Comparison of ENCODE assay signal across 19 mouse cellular contexts in the genomic region with DNA sequence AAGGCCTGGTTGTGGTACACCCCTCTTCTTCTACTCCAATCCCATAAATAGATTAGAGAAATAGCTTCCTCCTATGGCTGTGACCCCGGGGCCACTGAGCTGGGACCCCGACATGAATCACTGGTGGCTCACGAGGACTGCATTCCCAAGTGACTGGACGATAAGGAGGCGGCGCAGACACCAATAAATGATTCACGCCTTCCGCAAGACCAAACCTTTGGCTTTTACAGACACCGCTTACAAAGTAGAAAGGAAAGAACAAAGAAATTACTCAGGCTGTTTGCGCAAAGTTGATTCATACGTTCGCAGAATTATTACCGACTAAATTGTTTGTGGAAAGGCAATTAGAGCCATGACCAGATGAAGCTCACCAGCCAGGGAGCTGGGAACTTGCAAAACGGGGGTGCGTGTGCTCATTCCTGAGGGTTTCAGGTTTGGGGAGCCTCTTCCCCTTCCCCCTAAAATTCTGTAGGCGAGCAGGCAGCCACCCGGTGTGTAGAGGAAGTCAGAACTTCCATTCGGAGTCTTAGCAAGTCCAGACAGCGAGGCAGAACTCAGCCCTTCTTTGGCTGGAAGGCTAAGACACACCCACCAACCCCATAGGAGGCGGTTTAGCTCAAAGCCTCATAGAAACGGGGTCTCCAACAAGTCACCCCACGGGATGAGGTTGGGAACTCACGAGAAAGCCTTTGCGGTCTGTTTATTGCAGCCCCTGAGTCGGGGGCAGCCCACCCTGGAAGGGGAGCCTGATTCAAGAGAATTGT. TPM values are rescaled to one million over a fixed set of nuclear protein-coding genes. Genes with fewer than 3 reads are reported as not detected.
DNase-seq lines count a peak whose midpoint lies in the region; ATAC-seq and TF ChIP-seq lines count a peak whose summit lies in the region.
"Had no signal": no experiment of that assay in that cellular context is flagged by ENCODE, and none has a peak within 500 bp of the region (broad histone marks: within the 10 kb centered on the region; RNA-seq: fewer than 3 reads in every experiment).

No protein-coding gene starts in this region.

- H3K9ac ChIP-seq in hindbrain, embryonic 14.5 days: no peak overlapping the region
- H3K9ac ChIP-seq in hindbrain, postnatal 0 days (replicated peaks; ENCODE audit: low read length): no peak overlapping the region
- H3K9ac ChIP-seq in neural tube, embryonic 15.5 days (replicated peaks): no peak overlapping the region
- no peak overlapping the region for H3K9ac ChIP-seq in forebrain, embryonic 16.5 days (replicated peaks; ENCODE audit: low read depth, low read length)
- H3K9ac ChIP-seq: lung, embryonic 15.5 days had no signal

- H3K4me3 ChIP-seq in hindbrain, embryonic 14.5 days (replicated peaks; ENCODE audit: low read length): no peak overlapping the region
- no peak overlapping the region for H3K4me3 ChIP-seq in hindbrain, postnatal 0 days (ENCODE audit: low read length)
- H3K4me3 ChIP-seq in brown adipose tissue, adult 24 weeks (ENCODE audit: insufficient read depth, low read depth, low read length): peak overlapping the region; percentile 14; the same call in 1 of the 2 replicates
- H3K4me3 ChIP-seq in neural tube, embryonic 15.5 days (replicated peaks): no peak overlapping the region
- no peak overlapping the region for H3K4me3 ChIP-seq in forebrain, embryonic 16.5 days (replicated peaks; ENCODE audit: low read length)
- H3K4me3 ChIP-seq: layer of hippocampus, adult 2 months; lung, embryonic 15.5 days had no signal

- H3K27ac ChIP-seq in hindbrain, embryonic 14.5 days: peak overlapping the region; percentile 29; the same call in 1 of the 2 replicates
- H3K27ac ChIP-seq in hindbrain, postnatal 0 days: no peak overlapping the region
- peak overlapping the region; percentile 99 for H3K27ac ChIP-seq in brown adipose tissue, adult 24 weeks (replicated peaks; ENCODE audit: low read depth, low read length)
- no peak overlapping the region for H3K27ac ChIP-seq in neural tube, embryonic 15.5 days (replicated peaks)
- no peak overlapping the region for H3K27ac ChIP-seq in forebrain, embryonic 16.5 days (ENCODE audit: low read length)
- H3K27ac ChIP-seq: kidney, postnatal 0 days; layer of hippocampus, adult 2 months; lung, embryonic 15.5 days had no signal

- no peak for DNase-seq in hindbrain, embryonic 14.5 days (ENCODE audit: low spot score)
- no peak for DNase-seq in hindbrain, postnatal 0 days (ENCODE audit: low spot score)
- DNase-seq in 3T3-L1 (ENCODE audit: low read depth, low spot score): peak; percentile 74
- DNase-seq in frontal cortex, postnatal 36 days (ENCODE audit: low spot score in 2 of 2): no peak
- no peak for DNase-seq in layer of hippocampus, postnatal 25 days (ENCODE audit: extremely low spot score in 1 of 2, low spot score in 1 of 2)
- DNase-seq: adrenal gland, postnatal 10 days; cerebellum, adult 9-11 months; gastrocnemius, postnatal 10 days; heart, postnatal 10 days; thymus, postnatal 25 days had no signal

- no peak for ATAC-seq in hindbrain, embryonic 14.5 days (ENCODE audit: low FRiP score)
- ATAC-seq in hindbrain, postnatal 0 days: no peak
- ATAC-seq in neural tube, embryonic 15.5 days (ENCODE audit: low FRiP score): no peak
- no peak for ATAC-seq in forebrain, embryonic 16.5 days
- ATAC-seq: forebrain, embryonic 14.5 days had no signal

- peaks cover 50% of the 10 kb centered on the region for H3K4me1 ChIP-seq in hindbrain, embryonic 14.5 days (replicated peaks; ENCODE audit: control insufficient read depth, insufficient read depth, low read length)
- H3K4me1 ChIP-seq in hindbrain, postnatal 0 days (ENCODE audit: insufficient read depth, low read length): peaks cover 26% of the 10 kb centered on the region
- H3K4me1 ChIP-seq in brown adipose tissue, adult 24 weeks (ENCODE audit: control insufficient read depth, insufficient read depth, insufficient read length, low read length): peaks cover 12% of the 10 kb centered on the region; the same call in 1 of the 2 replicates
- H3K4me1 ChIP-seq in neural tube, embryonic 15.5 days: peaks cover 74% of the 10 kb centered on the region
- H3K4me1 ChIP-seq in forebrain, embryonic 16.5 days (replicated peaks; ENCODE audit: control insufficient read depth, insufficient read depth, low read length): peaks cover 64% of the 10 kb centered on the region

- WGBS in hindbrain, embryonic 14.5 days: 60% methylated on average over 25 of the region's 25 CpGs
- 65% methylated on average over 25 of the region's 25 CpGs for WGBS in hindbrain, postnatal 0 days
- 40% methylated on average over 25 of the region's 25 CpGs for WGBS in neural tube, embryonic 15.5 days
- 80% methylated on average over 25 of the region's 25 CpGs for WGBS in forebrain, embryonic 16.5 days

- no peaks in the 10 kb centered on the region for H3K36me3 ChIP-seq in hindbrain, embryonic 14.5 days (replicated peaks; ENCODE audit: control insufficient read depth, insufficient read depth)
- no peaks in the 10 kb centered on the region for H3K36me3 ChIP-seq in hindbrain, postnatal 0 days (ENCODE audit: insufficient read depth, low read length)
- no peaks in the 10 kb centered on the region for H3K36me3 ChIP-seq in neural tube, embryonic 15.5 days
- H3K36me3 ChIP-seq in forebrain, embryonic 16.5 days (ENCODE audit: control insufficient read depth, insufficient read depth): no peaks in the 10 kb centered on the region
- H3K36me3 ChIP-seq: G1E; lung, embryonic 15.5 days had no signal

- TF ChIP-seq CTCF in hindbrain, postnatal 0 days (IDR thresholded peaks at IDR 0.05; ENCODE audit: low read depth): no peak

- H3K9me3 ChIP-seq in hindbrain, embryonic 14.5 days (ENCODE audit: control insufficient read depth, low read length): no peaks in the 10 kb centered on the region
- H3K9me3 ChIP-seq in hindbrain, postnatal 0 days (ENCODE audit: low read length): no peaks in the 10 kb centered on the region
- no peaks in the 10 kb centered on the region for H3K9me3 ChIP-seq in neural tube, embryonic 15.5 days (replicated peaks)
- H3K9me3 ChIP-seq in forebrain, embryonic 16.5 days (ENCODE audit: control insufficient read depth, low read length): no peaks in the 10 kb centered on the region
- H3K9me3 ChIP-seq: lung, embryonic 15.5 days had no signal

- H3K4me2 ChIP-seq in hindbrain, embryonic 14.5 days (replicated peaks): no peak overlapping the region
- H3K4me2 ChIP-seq in hindbrain, postnatal 0 days (ENCODE audit: low read depth, low read length): no peak overlapping the region
- H3K4me2 ChIP-seq in neural tube, embryonic 15.5 days: peak overlapping the region; percentile 7; the same call in 1 of the 2 replicates
- no peak overlapping the region for H3K4me2 ChIP-seq in forebrain, embryonic 16.5 days (ENCODE audit: low read length)
- H3K4me2 ChIP-seq: liver, embryonic 11.5 days; lung, embryonic 15.5 days had no signal

- H3K27me3 ChIP-seq in hindbrain, embryonic 14.5 days (ENCODE audit: control insufficient read depth, insufficient read depth, low read length): no peaks in the 10 kb centered on the region
- H3K27me3 ChIP-seq in hindbrain, postnatal 0 days (ENCODE audit: insufficient read depth, low read length): no peaks in the 10 kb centered on the region
- no peaks in the 10 kb centered on the region for H3K27me3 ChIP-seq in neural tube, embryonic 15.5 days (replicated peaks)
- H3K27me3 ChIP-seq in forebrain, embryonic 16.5 days (replicated peaks; ENCODE audit: control insufficient read depth, insufficient read depth, low read length): no peaks in the 10 kb centered on the region
- H3K27me3 ChIP-seq: lung, embryonic 15.5 days had no signal

RNA-seq across cellular contexts. Expression of a gene that starts 9.8 kb away (rescaled TPM):
- 5.3 and 5.4 TPM in 2 replicates for polyA plus RNA-seq in hindbrain, embryonic 14.5 days (2014; fragmentation: Nextera tagmentation; extraction: Ambion mirVana)
- 7.7 and 16.0 TPM in 2 replicates for total RNA-seq in hindbrain, postnatal 0 days (2014; rRNA removed)
- 2.6 and 3.0 TPM in 2 replicates for polyA plus RNA-seq in hindbrain, postnatal 0 days (2015; fragmentation: Nextera tagmentation; extraction: Ambion mirVana)
- 108 and 141 TPM in 2 replicates for polyA plus RNA-seq in brown adipose tissue, adult 24 weeks (2012; ENCODE audit: insufficient read depth, insufficient read length, missing spikeins)
- polyA plus RNA-seq in neural tube, embryonic 15.5 days (2015; fragmentation: Nextera tagmentation; extraction: Ambion mirVana): 4.5 and 4.6 TPM in 2 replicates
- polyA plus RNA-seq in forebrain, embryonic 16.5 days (2015; fragmentation: Nextera tagmentation; extraction: Ambion mirVana): 7.2 and 7.3 TPM in 2 replicates
- total RNA-seq in layer of hippocampus, postnatal 25 days (2021): 10 to 100 TPM; 26.2 TPM
- polyA plus RNA-seq: G1E had no signal

RNA-seq across cellular contexts. Expression of a gene that starts 47.8 kb away (rescaled TPM):
- polyA plus RNA-seq in hindbrain, embryonic 14.5 days (2014; fragmentation: Nextera tagmentation; extraction: Ambion mirVana): 0.27 TPM in 1 of 2 replicates, not detected in the other
- total RNA-seq in hindbrain, postnatal 0 days (2014; rRNA removed): not detected in 2 replicates
- polyA plus RNA-seq in hindbrain, postnatal 0 days (2015; fragmentation: Nextera tagmentation; extraction: Ambion mirVana): 0.58 and 0.68 TPM in 2 replicates
- polyA plus RNA-seq in brown adipose tissue, adult 24 weeks (2012; ENCODE audit: insufficient read depth, insufficient read length, missing spikeins): 1.6 TPM in 1 of 2 replicates, not detected in the other
- polyA plus RNA-seq in neural tube, embryonic 15.5 days (2015; fragmentation: Nextera tagmentation; extraction: Ambion mirVana): 0.08 and 3.6 TPM in 2 replicates
- polyA plus RNA-seq in forebrain, embryonic 16.5 days (2015; fragmentation: Nextera tagmentation; extraction: Ambion mirVana): not detected in 2 replicates
- total RNA-seq in layer of hippocampus, postnatal 25 days (2021): not detected
- polyA plus RNA-seq: forebrain, embryonic 14.5 days; G1E; liver, embryonic 11.5 days had no signal

Comparison
In these comparisons a context has a peak if more than half of its experiments do, and no peak if none do; other contexts are left out.
1. H3K27ac ChIP-seq: peak in hindbrain, embryonic 14.5 days (single experiment) and brown adipose tissue, adult 24 weeks (single experiment); none in hindbrain, postnatal 0 days (single experiment), neural tube, embryonic 15.5 days (single experiment) and forebrain, embryonic 16.5 days (single experiment).
2. RNA of a gene that starts 9.8 kb away (polyA plus RNA-seq): 108 to 141 TPM in brown adipose tissue, adult 24 weeks; 7.2 to 7.3 TPM in forebrain, embryonic 16.5 days, 5.3 to 5.4 TPM in hindbrain, embryonic 14.5 days, 4.5 to 4.6 TPM in neural tube, embryonic 15.5 days and 2.6 to 3.0 TPM in hindbrain, postnatal 0 days; every median in the first group is over 10 times any median in the second.